Mouse (Mus musculus) CH12F3 (cell line): ENCODE measurements around the gene Ptpn21.

Experiments used
- in situ Hi-C: fragments of 300-500 bp; cut with MboI; formaldehyde crosslinking; loops from 2 replicates; pipeline ENCODE4 v1.14.3; 2020; ENCODE audit warnings: low sequenced_read_pairs

Ptpn21 gene

DNA sequence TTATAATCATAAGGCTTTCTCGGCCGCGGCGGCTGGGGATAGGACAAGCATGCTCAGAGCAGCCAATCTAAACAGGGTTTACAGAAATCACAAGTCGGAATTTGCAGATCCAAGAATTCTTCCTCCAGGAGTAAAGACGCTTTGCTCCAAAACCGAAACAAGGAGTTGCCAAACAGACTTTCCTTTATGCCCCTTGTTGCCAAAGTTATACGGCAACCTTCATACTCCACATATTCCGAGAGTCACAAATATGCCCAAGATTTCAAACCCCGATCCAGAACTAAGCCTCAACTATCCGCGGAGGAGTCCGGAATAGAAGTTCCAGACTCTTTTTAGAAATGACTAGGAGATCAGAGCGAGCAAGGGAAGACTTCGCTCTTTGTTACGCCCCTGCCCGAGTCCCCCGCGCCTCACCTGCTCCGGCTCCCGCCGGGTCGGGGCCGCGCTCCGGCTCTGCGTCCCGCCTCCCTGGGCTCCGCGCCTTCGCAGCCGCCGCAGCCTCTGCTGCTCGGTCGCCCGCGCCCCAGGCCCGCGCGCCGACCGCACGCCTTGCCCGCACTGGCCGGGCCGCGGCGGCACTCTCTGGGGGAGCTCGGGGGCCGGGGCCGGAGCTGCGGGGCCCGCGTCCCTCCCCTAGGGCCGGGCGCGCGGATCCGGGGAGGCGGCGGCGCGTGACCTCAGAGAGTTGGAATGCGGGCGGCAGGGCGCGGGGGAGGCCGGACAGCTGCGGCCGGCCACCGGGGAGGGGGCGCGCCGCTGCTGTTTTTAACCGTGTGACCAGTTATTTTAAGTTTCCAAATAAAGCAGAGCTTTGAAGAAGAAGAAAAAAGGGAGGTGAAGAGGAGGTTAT is at the start of gene Ptpn21:
Ptpn21 (minus strand) TSS at position 455 of the 850 bp plus-strand sequence.
- in situ Hi-C loops, result no loop called here

DNA sequence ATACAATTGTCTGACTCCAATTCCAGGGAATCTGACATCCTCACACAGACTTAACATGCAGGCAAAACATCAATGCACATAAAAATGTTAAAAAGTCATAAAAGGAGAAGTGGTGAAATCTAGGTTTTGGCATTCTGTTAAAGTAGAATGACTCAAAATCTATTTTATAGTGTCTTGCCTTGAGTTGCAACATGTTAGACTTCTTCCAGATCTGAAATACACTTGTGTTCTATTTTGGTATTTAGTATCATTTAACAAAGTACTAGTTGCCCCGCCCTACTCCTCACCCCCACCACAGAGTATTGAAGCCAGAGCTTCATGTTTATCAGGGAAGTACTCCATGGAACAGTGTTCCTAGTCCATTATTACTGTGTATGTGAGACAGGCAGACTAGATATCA is 47.0 kb upstream of the Ptpn21 start:
- in situ Hi-C loops, result no loop called here

DNA sequence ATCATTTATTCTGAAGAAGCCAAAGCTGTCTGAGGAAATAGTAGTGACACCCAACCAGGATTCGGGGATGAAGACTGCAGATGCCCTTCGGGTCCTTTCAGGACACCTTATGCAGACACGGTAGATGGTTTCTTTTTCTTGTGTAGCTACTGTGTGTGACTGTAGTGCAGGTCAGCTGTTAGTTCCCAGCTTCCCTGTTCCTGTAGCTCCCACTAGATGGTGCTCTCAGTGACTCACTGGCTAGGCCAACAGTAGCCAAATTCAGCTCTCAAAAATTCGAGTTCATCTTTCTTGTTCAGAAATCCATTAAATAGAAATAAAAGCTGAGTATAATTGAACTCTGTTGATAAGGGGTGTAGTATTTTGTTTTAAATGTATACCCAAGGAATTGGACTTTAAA is 41.9 kb upstream of the Ptpn21 start:
- in situ Hi-C loops, result no loop called here

DNA sequence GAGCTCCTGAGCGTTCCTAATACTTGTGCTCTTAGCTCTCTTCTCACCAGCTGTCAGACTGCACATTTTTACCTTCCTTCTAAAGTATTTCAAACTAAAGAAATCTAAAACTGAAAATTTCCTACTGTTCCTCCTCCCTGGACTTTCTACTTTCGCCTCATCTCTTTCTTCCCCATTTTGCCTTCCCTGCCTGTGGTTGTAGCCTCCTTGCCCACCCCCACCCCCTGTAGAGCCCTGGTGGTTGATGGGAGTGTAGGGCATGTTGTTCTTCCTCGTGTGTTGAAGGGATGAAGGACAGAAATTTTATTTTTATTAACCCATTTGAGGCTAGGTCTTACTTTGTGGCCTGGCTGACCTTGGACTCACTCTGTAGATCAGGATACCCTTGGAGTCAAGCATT is 40.3 kb upstream of the Ptpn21 start:
- in situ Hi-C loops, result no loop called here

DNA sequence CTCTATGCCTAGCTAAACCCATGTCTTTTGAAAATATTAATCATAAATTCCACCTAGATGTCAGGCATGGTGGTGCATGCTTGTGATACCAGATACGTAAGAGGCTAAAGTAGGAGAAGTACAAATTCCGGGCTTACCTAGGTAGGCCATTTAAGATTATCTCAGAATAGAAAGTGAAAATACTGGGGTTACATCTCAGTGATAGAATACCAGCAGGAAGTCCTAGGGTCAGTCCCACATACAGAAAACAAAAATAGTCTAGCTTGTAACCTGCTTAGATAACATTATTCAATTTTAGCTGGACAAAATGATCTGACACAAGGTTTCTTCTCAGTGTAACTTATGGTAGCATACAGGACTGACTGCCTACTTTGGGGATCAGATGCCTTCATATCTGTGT is 29.0 kb upstream of the Ptpn21 start:
- in situ Hi-C loops, result no loop called here

DNA sequence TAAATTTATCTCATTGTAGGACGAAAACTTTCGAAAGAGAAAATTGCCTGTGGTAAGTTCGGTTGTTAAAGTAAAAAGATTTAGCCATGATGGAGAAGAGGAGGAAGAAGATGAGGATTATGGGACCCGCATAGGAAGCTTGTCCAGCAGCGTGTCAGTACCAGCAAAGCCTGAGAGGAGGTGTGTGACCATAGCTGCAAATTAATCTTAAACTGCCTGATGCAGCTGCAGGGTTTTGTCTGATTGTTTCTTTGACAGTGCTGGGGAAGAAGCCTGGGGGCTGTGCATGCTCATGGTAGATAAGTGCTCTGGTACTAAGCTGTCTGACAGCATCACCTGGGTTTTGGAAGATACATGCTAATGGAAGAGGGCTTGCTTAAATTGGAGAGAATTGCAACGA is 22.5 kb upstream of the Ptpn21 start:
- in situ Hi-C loops, result no loop called here

DNA sequence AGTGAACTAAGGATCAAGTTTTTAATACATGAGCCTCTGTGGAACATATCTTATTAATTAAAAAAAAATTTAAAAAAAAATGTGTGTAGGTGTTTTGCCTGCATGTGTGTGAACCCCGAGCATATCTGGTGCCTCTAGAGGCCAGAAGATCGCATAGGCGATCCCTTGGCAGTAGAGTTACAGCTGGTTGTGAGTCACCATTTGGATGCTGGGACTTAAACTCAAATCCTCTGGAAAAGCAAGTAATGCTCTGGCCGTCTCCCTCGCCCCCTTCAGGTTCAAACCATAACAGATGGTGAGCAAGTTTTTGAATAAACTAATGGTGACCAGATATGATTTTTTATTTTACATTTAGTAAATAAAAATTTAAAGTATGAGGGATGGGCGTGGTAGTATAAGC is 20.4 kb upstream of the Ptpn21 start:
- in situ Hi-C loops, result no loop called here

DNA sequence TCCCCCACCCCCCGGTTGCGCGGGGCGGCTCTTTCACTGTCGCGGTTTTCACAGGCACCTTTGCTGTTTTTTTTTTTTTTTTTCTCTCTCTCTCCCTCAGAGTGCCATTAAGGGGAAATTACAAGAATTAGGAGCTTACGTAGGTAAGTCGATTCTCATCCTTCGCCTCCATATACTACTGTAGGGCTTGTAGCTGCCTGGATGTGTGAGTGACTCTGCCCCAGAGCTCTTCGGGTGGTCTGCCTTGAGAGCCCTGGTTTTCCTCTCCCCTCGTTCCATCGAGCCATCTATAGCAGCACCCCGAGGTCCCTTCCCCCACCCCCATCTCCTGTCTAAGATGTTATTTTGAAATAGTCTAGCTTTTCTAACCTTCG is 10.2 kb upstream of the Ptpn21 start:
- in situ Hi-C loops, result no loop called here

DNA sequence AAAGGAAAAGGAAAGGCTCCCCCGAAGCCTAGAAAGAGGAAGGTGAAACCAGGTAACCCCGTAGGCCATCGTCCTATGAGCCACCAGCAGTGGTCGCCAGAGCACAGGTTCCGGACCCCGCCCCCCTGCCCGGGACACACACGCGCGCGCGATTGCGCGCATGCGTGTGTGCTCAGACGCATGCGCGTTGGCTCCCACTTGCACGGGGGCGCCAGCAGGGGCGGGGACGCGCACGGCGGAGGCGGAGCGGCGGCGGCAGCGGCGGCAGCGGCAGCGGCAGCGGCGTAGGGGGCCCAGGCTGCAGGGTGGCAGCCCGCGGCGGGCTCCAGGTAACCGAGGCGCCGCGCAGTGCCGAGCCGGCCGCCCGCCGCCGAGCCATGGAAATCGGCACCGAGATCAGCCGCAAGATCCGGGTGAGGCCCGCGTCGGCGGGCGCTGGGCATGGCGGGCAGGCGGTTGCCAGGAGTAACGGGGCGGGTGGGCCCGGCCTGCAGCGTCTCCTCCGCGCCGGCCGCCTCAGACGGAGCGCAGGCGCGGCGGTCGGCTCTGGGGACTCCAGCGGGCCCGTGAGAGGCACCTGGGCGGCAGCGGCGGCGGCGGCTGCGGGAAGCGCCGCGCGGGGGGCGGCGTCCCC is 9.7 kb upstream of the Ptpn21 start, which contains the start of gene Zc3h14:
Zc3h14 (plus strand) TSS at position 219 of the 634 bp plus-strand sequence.
- in situ Hi-C loops, result no loop called here

DNA sequence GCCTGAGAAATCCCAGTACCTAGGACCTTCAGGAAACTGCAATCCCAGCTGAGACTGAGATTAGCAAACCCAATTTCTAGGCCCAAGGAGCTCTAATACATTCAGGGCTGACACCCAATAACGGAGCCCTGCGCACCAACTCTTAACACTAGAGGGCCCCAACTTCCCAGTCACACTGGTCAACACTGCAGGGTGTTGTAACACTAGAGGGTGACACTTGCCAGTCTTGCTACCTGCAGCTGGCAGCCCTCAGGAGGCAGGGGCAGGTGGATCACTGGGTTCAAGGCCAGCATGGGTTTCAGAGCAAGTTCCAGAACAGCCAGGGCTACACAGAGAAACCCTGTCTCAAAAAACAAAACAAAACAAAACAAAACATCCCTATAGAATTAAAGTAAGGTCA is 8.9 kb upstream of the Ptpn21 start:
- in situ Hi-C loops, result no loop called here

DNA sequence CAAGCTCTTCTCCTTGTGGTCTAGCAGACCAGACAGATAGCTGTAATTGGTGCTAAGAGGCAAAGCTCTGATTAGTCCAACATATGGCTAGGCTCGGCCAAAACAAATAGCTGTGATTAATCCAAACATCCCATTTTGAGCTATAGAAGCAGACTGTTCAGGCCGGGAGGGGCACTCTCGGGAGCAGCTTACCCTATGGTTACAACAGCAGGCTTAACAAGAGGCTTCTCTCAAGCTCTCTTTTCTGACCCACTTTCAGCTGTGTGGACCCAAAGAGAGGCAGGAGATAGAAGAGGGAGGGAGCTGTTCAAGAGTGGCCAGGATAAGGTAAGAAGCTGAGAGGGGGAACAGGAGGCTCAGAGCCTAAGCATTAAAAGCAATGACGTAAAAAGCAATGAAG is 8.4 kb upstream of the Ptpn21 start:
- in situ Hi-C loops, result no loop called here

DNA sequence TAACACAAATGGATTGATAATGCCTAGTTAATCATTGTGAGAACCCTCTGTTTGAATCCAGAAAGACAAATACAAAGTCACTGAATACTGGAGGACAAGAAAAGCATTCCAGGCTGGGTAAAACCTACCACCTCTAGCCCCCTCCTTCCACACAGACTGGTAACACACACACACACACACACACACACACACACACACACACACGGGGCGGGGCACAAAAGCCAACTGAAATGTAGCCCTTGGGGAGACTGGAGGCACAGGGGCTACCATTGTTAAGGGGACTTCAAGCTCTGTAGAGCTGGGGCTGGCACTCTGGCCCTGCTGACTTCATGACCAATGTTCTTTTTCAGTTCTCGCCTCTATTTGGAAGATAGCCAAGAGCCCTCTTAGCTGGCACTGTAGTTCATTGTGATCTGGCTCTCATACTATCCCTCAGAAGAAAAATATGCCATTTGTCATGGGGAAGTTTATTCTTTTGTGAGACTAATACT is 3.9 kb upstream of the Ptpn21 start:
- in situ Hi-C loops, result no loop called here

DNA sequence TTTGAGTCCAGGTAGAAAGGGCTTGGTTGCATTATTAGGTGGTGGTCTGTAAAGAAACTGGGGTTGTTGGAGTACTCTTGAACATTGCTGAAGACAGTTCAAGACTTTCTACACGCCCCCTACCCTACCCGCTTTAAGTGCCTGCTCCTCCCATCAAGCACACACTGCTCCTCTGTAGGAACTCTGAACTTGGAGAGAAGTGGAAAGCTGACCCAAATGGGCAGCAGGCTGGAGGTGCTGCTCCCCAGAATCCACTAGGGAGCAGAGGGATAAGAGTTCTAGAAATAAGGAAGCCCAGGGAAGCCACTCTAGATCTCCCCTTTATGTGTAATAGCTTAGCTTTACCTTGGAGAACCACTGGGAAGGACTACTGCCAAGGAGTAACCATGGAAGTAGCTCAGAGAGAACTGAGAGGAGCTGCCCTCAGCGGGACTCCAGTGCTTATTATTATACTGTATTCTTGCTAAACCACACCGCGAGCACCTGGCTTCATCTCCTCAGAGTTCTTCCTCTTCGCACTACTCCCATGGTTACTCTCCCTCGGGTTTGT is 671 bp upstream of the Ptpn21 start:
- in situ Hi-C loops, result no loop called here

DNA sequence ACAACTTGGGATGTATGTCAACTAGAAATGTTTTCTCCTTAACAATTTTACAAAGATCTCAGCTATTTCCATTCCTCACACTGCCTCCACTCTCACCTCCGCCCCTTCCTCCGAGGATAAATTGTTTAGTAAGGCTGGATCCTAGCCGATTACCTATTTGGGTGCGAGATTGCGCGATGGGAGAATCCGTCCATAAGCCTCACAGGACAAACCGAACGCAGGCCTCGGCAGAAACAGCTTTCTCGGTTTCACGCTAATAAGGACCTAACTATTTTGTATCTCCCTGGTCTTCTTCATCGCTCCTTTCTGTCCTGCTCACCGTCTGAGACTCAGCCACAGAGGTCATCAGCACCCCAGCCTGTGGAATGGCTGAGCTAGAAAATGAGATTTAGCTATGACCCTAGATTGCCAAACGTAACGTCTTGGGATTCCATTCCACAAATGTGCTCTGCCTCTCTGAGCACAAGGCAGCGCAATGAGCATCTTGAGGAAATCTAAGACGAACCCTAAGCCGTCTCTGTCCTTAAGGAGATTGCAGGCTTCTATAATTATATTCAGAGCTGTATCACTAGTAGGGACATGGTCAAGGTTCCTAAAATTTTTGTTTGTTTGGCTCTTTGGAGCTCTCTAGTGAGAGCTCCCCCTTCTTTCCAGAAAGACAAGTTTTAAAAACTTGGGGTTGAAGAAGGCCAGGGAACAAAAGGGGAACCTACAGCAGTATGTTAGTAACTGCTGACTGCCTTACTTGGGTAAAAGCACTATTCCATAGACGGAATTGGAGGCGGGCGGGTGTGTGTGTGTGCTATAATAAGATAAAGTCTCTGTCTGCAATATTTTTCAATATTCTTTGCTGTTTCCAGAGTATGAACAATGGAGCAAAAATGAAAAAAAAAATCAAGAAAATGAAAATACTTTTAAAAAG is 2.1 kb downstream of the Ptpn21 start:
- in situ Hi-C loops, result no loop called here

DNA sequence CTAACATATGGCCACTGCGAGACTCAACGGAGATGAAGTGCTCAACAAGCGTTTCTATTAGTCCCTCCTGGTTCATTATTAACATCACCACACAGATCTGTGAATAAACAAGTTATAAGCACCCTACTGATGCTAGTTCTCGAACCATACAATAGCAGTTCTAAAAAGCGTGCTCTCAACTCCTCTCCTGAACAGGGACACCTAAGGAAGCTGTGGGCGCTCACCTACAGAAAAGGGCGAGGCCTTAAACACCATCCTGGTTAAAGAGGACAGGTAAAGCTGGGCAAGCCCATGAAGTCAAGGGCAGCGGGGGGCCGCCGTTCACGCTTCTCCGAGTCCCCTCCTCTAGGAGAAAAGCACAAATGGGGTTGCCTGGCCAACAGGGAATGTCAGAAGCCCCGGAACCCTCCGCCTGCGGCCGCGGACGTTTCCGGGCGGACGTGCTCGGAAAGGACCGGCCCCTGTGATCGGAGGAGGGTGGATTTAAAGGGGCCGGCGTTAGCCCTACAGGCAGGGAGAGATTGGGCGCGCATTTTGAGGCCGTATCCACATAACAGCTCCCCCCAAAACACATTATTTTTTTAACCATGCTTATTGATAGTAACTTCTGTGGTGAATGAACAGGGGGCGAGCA is 2.8 kb downstream of the Ptpn21 start:
- in situ Hi-C loops, result no loop called here

DNA sequence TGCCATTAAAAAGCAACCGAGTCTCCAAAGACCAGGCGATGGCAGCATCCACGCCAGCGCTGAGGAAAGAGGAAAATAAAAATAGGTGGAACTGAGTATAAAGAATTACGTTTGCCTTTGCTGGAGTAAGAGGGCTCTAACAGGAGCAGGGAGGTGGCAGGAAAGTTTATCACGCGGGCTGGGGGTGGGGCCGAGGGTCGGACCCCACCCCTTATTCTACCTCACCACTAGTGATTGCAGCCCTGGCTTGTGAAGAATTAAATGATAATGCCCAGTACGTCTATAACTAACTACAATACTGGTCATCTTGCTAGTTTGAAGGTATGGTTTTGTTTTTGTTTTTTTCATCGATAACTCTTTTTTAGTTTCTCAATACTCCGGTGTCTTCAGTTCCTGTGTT is 3.4 kb downstream of the Ptpn21 start:
- in situ Hi-C loops, result no loop called here

DNA sequence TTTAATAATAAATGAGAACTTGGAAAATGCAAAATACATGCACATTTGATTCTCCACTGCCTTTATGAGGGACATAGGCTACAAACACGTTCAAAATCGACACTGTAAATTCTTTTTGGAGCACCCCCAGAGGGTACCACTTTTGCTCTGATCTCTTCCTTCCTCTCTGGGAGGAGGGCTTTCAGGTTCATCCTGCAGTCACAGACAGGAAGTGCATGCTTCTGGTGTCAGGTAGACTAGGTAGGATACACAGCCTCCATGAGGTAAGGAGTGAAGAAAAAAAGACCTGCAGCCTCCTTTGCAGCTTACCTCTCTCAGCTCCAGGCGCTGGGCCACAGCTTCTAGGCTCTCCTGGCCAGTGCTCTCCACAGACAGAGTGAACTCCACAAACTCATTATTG is 4.0 kb downstream of the Ptpn21 start:
- in situ Hi-C loops, result no loop called here

DNA sequence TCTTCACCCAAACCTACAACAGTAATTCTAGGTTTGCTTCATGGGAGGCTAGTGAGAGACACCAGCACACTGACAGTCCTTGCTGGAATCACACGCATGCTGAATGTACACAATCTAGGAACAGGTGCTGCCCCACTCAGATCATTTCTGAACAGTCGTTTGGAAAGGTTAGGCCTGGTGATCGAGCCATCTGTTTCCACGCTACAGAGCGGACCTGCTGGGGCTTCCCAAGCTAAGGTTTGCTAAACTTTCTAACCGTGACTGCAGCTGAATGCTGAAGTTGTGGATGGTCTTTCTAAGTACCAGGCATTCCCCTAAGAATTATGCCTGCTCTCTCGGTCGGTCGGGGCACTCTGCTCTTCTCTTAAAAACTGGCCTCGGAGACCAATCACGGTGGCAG is 6.5 kb downstream of the Ptpn21 start:
- in situ Hi-C loops, result no loop called here

DNA sequence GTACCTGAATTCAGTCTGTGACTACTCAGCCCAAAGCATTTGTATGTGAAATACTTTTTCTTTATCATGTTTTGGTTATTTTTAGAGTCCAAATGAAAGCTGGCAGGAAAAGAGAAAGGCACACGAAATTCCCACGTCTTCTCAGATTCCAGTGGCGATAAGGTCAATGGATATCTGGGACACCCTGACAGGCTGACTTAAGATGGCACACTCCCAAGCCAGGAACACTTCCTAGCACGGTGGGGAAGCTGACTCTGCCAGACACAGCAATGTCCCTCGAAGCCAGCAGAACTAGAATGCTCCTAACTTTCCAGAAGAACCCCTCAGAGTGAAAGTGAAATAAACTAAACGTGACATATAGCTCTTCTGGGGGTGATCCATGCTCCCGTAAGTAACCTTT is 10.0 kb downstream of the Ptpn21 start:
- in situ Hi-C loops, result no loop called here

DNA sequence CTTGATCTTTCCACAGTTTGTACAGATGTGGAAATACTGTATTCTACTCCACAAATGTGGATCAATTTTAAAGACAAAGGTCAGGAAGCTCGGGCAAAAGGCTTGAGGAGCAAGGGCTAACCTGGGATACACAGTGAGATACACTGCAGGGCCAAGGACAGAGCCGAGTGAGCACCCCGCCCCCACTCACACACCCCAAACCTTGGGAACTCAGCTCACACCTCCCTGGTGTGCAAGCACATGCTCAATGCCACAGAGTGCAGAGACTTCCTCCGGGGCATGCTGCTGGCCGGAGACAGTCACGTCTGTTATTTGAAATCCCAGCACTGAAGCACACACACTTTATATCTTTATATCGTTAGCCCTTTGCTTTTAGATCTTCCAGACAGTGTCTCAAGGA is 11.1 kb downstream of the Ptpn21 start:
- in situ Hi-C loops, result no loop called here

DNA sequence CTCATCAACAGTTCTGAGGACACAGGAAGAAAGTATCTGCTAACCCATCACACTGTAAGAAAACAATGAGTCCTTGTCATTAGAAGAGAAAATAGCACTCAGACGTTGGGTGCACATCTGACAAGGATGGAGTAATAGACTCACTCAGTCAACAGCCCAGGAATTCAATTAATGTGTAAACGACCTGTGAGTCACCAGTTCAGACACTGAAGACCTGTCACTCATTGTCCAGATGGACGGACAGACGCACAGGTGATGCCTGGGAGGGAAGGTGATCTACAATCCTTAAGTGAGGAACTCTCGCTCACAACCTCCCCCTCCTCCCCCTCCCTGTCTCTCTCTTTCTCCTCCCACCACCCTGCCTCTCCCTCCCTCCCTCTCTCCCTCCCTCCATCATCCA is 12.2 kb downstream of the Ptpn21 start:
- in situ Hi-C loops, result no loop called here
